Mouse (Mus musculus): ENCODE data around the gene Etv1. TPM values are rescaled to one million over a fixed set of nuclear protein-coding genes. Genes with fewer than 3 reads are reported as not detected.

The Etv1 gene
- polyA plus RNA-seq, 1 experiment from 2014 or later = 48.1 TPM

GRCm38 (mm10) chr12:38780955-38781304 is 1.8 kb downstream of the Etv1 start:
- no peaks in the 10 kb centered on the region for H3K27me3 ChIP-seq (replicated peaks; ENCODE audit: control insufficient read depth, insufficient read depth, low read length)
- 0 out of 2 replicates have a peak, but pooled peaks cover 6% of the 10 kb centered on the region for H3K4me1 ChIP-seq (replicated peaks; ENCODE audit: control insufficient read depth, insufficient read depth, low read length)
- peak overlapping the region; percentile 52 for H3K9ac ChIP-seq (ENCODE audit: low read length)
- DNase-seq (ENCODE audit: low spot score) (peak; percentile 61), ATAC-seq (replicated peaks; ENCODE audit: low FRiP score, low TSS enrichment, low read depth) (no peak)
- H3K36me3 ChIP-seq (ENCODE audit: control insufficient read depth, insufficient read depth, low read length) = no peaks in the 10 kb centered on the region
- peak overlapping the region; percentile 97 for H3K4me2 ChIP-seq (ENCODE audit: low read length)
- H3K27ac ChIP-seq (ENCODE audit: low read depth) = peak overlapping the region; percentile 95; the same call in 1 of the 2 replicates
- WGBS = 0% methylated on average over 11 of the region's 11 CpGs
- H3K9me3 ChIP-seq (ENCODE audit: control insufficient read depth, low read length) = no peaks in the 10 kb centered on the region
- peak overlapping the region; percentile 68 for H3K4me3 ChIP-seq (ENCODE audit: low read depth, low read length)

- Histone ChIP-seq H3K4me1 (replicated peaks; ENCODE audit: control insufficient read depth, insufficient read depth, low read length) (0 out of 2 replicates have a peak, but pooled peaks cover 6% of the 10 kb centered on the region), H3K27ac (ENCODE audit: low read depth) (0 out of 2 replicates have a peak overlapping the region, but pooled peaks have one; percentile 95), H3K27me3 (replicated peaks; ENCODE audit: control insufficient read depth, insufficient read depth, low read length) (no peaks in the 10 kb centered on the region), H3K9ac (ENCODE audit: low read length) (peak overlapping the region; percentile 52; the same call in 1 of the 2 replicates), H3K36me3 (ENCODE audit: control insufficient read depth, insufficient read depth, low read length) (no peaks in the 10 kb centered on the region), H3K9me3 (ENCODE audit: control insufficient read depth, low read length) (no peaks in the 10 kb centered on the region), H3K4me3 (ENCODE audit: low read depth, low read length) (peak overlapping the region; percentile 68), H3K4me2 (ENCODE audit: low read length) (peak overlapping the region; percentile 97)
- DNase-seq (ENCODE audit: low spot score) (no peak), ATAC-seq (replicated peaks; ENCODE audit: low FRiP score, low TSS enrichment, low read depth) (no peak)
- WGBS = 18% methylated on average over 6 of the region's 6 CpGs
Observed at GRCm38 (mm10) chr12:38781686-38782085, 2.5 kb downstream of the Etv1 start.

GRCm38 (mm10) chr12:38783291-38783690 is 4.1 kb downstream of the Etv1 start:
- Histone ChIP-seq H3K4me2 (ENCODE audit: low read length) (peak overlapping the region; percentile 40), H3K4me3 (ENCODE audit: low read depth, low read length) (peak overlapping the region; percentile 21), H3K9me3 (ENCODE audit: control insufficient read depth, low read length) (no peaks in the 10 kb centered on the region), H3K27me3 (replicated peaks; ENCODE audit: control insufficient read depth, insufficient read depth, low read length) (no peaks in the 10 kb centered on the region), H3K36me3 (ENCODE audit: control insufficient read depth, insufficient read depth, low read length) (no peaks in the 10 kb centered on the region), H3K9ac (ENCODE audit: low read length) (no peak overlapping the region), H3K27ac (ENCODE audit: low read depth) (no peak overlapping the region), H3K4me1 (replicated peaks; ENCODE audit: control insufficient read depth, insufficient read depth, low read length) (peaks cover 5% of the 10 kb centered on the region; the same call in 1 of the 2 replicates)
- ATAC-seq (replicated peaks; ENCODE audit: low FRiP score, low TSS enrichment, low read depth) = no peak
- no peak for DNase-seq (ENCODE audit: low spot score)
- 44% methylated on average over 1 of the region's 1 CpGs for WGBS

- no peak for ATAC-seq (replicated peaks; ENCODE audit: low FRiP score, low TSS enrichment, low read depth)
- H3K9me3 ChIP-seq (ENCODE audit: control insufficient read depth, low read length) = no peaks in the 10 kb centered on the region
- whole genome bisulfite sequencing = 23% methylated on average over 1 of the region's 1 CpGs
Observed at GRCm38 (mm10) chr12:38784221-38784620, 5.0 kb downstream of the Etv1 start.

GRCm38 (mm10) chr12:38786571-38786970 is 7.4 kb downstream of the Etv1 start:
- Histone ChIP-seq H3K36me3 (ENCODE audit: control insufficient read depth, insufficient read depth, low read length) (no peaks in the 10 kb centered on the region), H3K4me2 (ENCODE audit: low read length) (no peak overlapping the region), H3K27me3 (replicated peaks; ENCODE audit: control insufficient read depth, insufficient read depth, low read length) (no peaks in the 10 kb centered on the region), H3K4me1 (replicated peaks; ENCODE audit: control insufficient read depth, insufficient read depth, low read length) (peaks cover 15% of the 10 kb centered on the region; the same call in 1 of the 2 replicates), H3K4me3 (ENCODE audit: low read depth, low read length) (no peak overlapping the region), H3K9ac (ENCODE audit: low read length) (no peak overlapping the region), H3K9me3 (ENCODE audit: control insufficient read depth, low read length) (no peaks in the 10 kb centered on the region), H3K27ac (ENCODE audit: low read depth) (no peak overlapping the region)
- whole genome bisulfite sequencing = 92% methylated on average over 4 of the region's 4 CpGs
- DNase-seq (ENCODE audit: low spot score) (no peak), ATAC-seq (replicated peaks; ENCODE audit: low FRiP score, low TSS enrichment, low read depth) (no peak)

More at GRCm38 (mm10) chr12:38784221-38784620, 5.0 kb downstream of the Etv1 start:
- no peak for DNase-seq (ENCODE audit: low spot score)
- peak overlapping the region; percentile 21 for H3K4me3 ChIP-seq (ENCODE audit: low read depth, low read length)
- no peaks in the 10 kb centered on the region for H3K36me3 ChIP-seq (ENCODE audit: control insufficient read depth, insufficient read depth, low read length)
- no peak overlapping the region for H3K27ac ChIP-seq (ENCODE audit: low read depth)
- peaks cover 14% of the 10 kb centered on the region; the same call in 1 of the 2 replicates for H3K4me1 ChIP-seq (replicated peaks; ENCODE audit: control insufficient read depth, insufficient read depth, low read length)
- peak overlapping the region; percentile 40 for H3K4me2 ChIP-seq (ENCODE audit: low read length)
- H3K27me3 ChIP-seq (replicated peaks; ENCODE audit: control insufficient read depth, insufficient read depth, low read length) = no peaks in the 10 kb centered on the region
- no peak overlapping the region; the same call in 1 of the 2 replicates for H3K9ac ChIP-seq (ENCODE audit: low read length)

GRCm38 (mm10) chr12:38787704-38788103 is 8.5 kb downstream of the Etv1 start:
- Histone ChIP-seq H3K27ac (ENCODE audit: low read depth) (no peak overlapping the region), H3K4me3 (ENCODE audit: low read depth, low read length) (no peak overlapping the region), H3K9ac (ENCODE audit: low read length) (no peak overlapping the region), H3K4me2 (ENCODE audit: low read length) (0 out of 2 replicates have a peak overlapping the region, but pooled peaks have one; percentile 28), H3K27me3 (replicated peaks; ENCODE audit: control insufficient read depth, insufficient read depth, low read length) (no peaks in the 10 kb centered on the region), H3K36me3 (ENCODE audit: control insufficient read depth, insufficient read depth, low read length) (no peaks in the 10 kb centered on the region), H3K9me3 (ENCODE audit: control insufficient read depth, low read length) (no peaks in the 10 kb centered on the region), H3K4me1 (replicated peaks; ENCODE audit: control insufficient read depth, insufficient read depth, low read length) (peaks cover 15% of the 10 kb centered on the region; the same call in 1 of the 2 replicates)
- ATAC-seq (replicated peaks; ENCODE audit: low FRiP score, low TSS enrichment, low read depth) = no peak
- 47% methylated on average over 3 of the region's 3 CpGs for WGBS
- no peak for DNase-seq (ENCODE audit: low spot score)

GRCm38 (mm10) chr12:38788621-38789020 is 9.4 kb downstream of the Etv1 start:
- WGBS = 17% methylated on average over 6 of the region's 6 CpGs

GRCm38 (mm10) chr12:38789789-38790355 is 10.7 kb downstream of the Etv1 start:
- Histone ChIP-seq H3K4me1 (replicated peaks; ENCODE audit: control insufficient read depth, insufficient read depth, low read length) (peaks cover 12% of the 10 kb centered on the region; the same call in 1 of the 2 replicates), H3K4me2 (ENCODE audit: low read length) (no peak overlapping the region), H3K27me3 (replicated peaks; ENCODE audit: control insufficient read depth, insufficient read depth, low read length) (no peaks in the 10 kb centered on the region), H3K9me3 (ENCODE audit: control insufficient read depth, low read length) (no peaks in the 10 kb centered on the region), H3K9ac (ENCODE audit: low read length) (no peak overlapping the region), H3K27ac (ENCODE audit: low read depth) (no peak overlapping the region), H3K36me3 (ENCODE audit: control insufficient read depth, insufficient read depth, low read length) (no peaks in the 10 kb centered on the region), H3K4me3 (ENCODE audit: low read depth, low read length) (no peak overlapping the region)
- ATAC-seq (replicated peaks; ENCODE audit: low FRiP score, low TSS enrichment, low read depth) = no peak
- 95% methylated on average over 10 of the region's 10 CpGs for whole genome bisulfite sequencing
- DNase-seq (ENCODE audit: low spot score) = no peak

More at GRCm38 (mm10) chr12:38788621-38789020, 9.4 kb downstream of the Etv1 start:
- Histone ChIP-seq H3K27me3 (replicated peaks; ENCODE audit: control insufficient read depth, insufficient read depth, low read length) (no peaks in the 10 kb centered on the region), H3K4me2 (ENCODE audit: low read length) (peak overlapping the region; percentile 28; the same call in 1 of the 2 replicates), H3K27ac (ENCODE audit: low read depth) (no peak overlapping the region; the same call in 1 of the 2 replicates), H3K4me3 (ENCODE audit: low read depth, low read length) (no peak overlapping the region), H3K9ac (ENCODE audit: low read length) (no peak overlapping the region), H3K36me3 (ENCODE audit: control insufficient read depth, insufficient read depth, low read length) (no peaks in the 10 kb centered on the region), H3K4me1 (replicated peaks; ENCODE audit: control insufficient read depth, insufficient read depth, low read length) (peaks cover 12% of the 10 kb centered on the region; the same call in 1 of the 2 replicates), H3K9me3 (ENCODE audit: control insufficient read depth, low read length) (no peaks in the 10 kb centered on the region)
- peak; percentile 90 for ATAC-seq (replicated peaks; ENCODE audit: low FRiP score, low TSS enrichment, low read depth)
- DNase-seq (ENCODE audit: low spot score) = peak; percentile 69
